Mouse (Mus musculus): ENCODE data around the gene Fads3.

Gene Fads3

GRCm38 (mm10) chr19:10071892-10072291 is 30.5 kb downstream of the Fads3 start:
- DNase-seq = peak; percentile 23

- DNase-seq = no peak
These were observed 31.8 kb downstream of the Fads3 start for GRCm38 (mm10) chr19:10073145-10073544.

- no peak for DNase-seq
These were observed 37.0 kb downstream of the Fads3 start for GRCm38 (mm10) chr19:10078392-10078791.

- no peak for DNase-seq
These were observed 39.0 kb downstream of the Fads3 start for GRCm38 (mm10) chr19:10080384-10080783.

GRCm38 (mm10) chr19:10082105-10082504 is 40.7 kb downstream of the Fads3 start:
- DNase-seq = no peak

- no peak for DNase-seq
These were observed 44.1 kb downstream of the Fads3 start for GRCm38 (mm10) chr19:10085454-10085853.

GRCm38 (mm10) chr19:10086976-10087375 is 45.6 kb downstream of the Fads3 start:
- DNase-seq = no peak

- no peak for DNase-seq
These were observed 52.5 kb downstream of the Fads3 start for GRCm38 (mm10) chr19:10093829-10094228.

GRCm38 (mm10) chr19:10094695-10095094 is 53.3 kb downstream of the Fads3 start:
- DNase-seq = no peak

- DNase-seq = no peak
These were observed 55.1 kb downstream of the Fads3 start for GRCm38 (mm10) chr19:10096371-10096876.

- no peak for DNase-seq
These were observed 56.5 kb downstream of the Fads3 start for GRCm38 (mm10) chr19:10097826-10098225.

GRCm38 (mm10) chr19:10100631-10101071 is 59.3 kb downstream of the Fads3 start:
- DNase-seq = peak; percentile 84

- DNase-seq = peak; percentile 85
These were observed 60.1 kb downstream of the Fads3 start, which contains the start of gene Fads2 for GRCm38 (mm10) chr19:10101341-10102053. Gene Fads2, minus strand, starts transcription at chr19:10101746.

GRCm38 (mm10) chr19:10102054-10102700 is 60.8 kb downstream of the Fads3 start:
- DNase-seq = no peak

GRCm38 (mm10) chr19:10104234-10104633 is 62.9 kb downstream of the Fads3 start:
- no peak for DNase-seq

- DNase-seq = no peak
These were observed 63.7 kb downstream of the Fads3 start for GRCm38 (mm10) chr19:10105034-10105493.

GRCm38 (mm10) chr19:10106634-10107033 is 65.3 kb downstream of the Fads3 start:
- no peak for DNase-seq

- no peak for DNase-seq
These were observed 65.8 kb downstream of the Fads3 start for GRCm38 (mm10) chr19:10107051-10107611.

GRCm38 (mm10) chr19:10108129-10108528 is 66.8 kb downstream of the Fads3 start:
- no peak for DNase-seq

- no peak for DNase-seq
These were observed 67.3 kb downstream of the Fads3 start for GRCm38 (mm10) chr19:10108666-10109065.
